Mouse (Mus musculus): ENCODE measurements around the gene Nptxr. TPM values are rescaled to one million over a fixed set of nuclear protein-coding genes. Genes with fewer than 3 reads are reported as not detected.

Nptxr gene
- total RNA-seq (2021): 1 to 10 TPM; 1.9 to 2.6 TPM
- long read RNA-seq, experiment 1, full-length matches to known transcripts: 2 of 2 reads
- long read RNA-seq, experiment 1, partial matches to known transcripts: 0 of 2 reads
- long read RNA-seq, experiment 1, other reads (novel, unspliced or antisense): 0 of 2 reads
- long read RNA-seq, experiment 2, partial matches to known transcripts: 0 of 1 reads
- long read RNA-seq, experiment 2, other reads (novel, unspliced or antisense): 1 of 1 reads

DNA sequence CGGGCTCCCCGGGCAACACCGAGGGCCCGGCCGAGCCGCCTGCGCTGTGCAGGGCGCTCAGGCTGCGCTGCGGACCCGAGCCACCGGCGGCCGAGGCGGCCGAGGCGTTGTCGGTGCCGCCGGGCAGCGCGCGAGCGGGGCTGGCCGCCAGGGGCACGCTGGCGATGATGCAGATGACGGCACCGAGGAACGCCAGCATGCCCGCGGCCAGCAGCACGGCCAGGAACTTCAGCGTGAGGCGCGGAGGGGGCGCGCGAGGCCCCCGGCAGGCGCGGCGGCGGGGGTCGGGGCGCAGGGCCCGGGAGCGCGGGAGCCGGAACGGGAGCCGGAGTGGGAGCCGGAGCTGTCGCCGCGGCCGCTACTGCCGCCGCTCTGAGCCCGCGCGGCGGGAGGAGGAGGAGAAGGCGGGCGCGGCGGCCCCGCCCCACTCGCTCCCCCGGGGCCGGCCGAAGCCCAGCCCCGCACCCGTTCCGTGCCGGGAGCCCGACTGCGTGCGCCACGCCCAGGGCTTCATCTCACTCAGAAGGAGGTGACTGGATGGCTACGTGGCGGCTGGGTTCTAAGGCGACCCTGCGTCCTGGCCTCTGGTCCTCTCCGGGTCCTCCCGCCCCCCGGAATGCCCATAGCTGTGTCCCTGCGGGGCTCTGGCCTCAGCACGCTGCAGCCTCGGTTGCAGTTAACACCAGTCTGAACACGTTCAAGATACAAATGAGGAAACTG is at the start of gene Nptxr:
TSS of gene Nptxr (minus strand) at position 415 of the 720 bp plus-strand sequence.
- intact Hi-C loops (cut with DNase I; ENCODE audit: low total_unique reads): loop anchor here (5.0 kb wide), 1 partner anchor 713 kb away; no protein-coding TSS in a partner anchor
- DNase-seq: peak; percentile 43

- no peak for DNase-seq
Observed at GRCm38 (mm10) chr15:79850143-79850542, 45.6 kb upstream of the Nptxr start.

DNA sequence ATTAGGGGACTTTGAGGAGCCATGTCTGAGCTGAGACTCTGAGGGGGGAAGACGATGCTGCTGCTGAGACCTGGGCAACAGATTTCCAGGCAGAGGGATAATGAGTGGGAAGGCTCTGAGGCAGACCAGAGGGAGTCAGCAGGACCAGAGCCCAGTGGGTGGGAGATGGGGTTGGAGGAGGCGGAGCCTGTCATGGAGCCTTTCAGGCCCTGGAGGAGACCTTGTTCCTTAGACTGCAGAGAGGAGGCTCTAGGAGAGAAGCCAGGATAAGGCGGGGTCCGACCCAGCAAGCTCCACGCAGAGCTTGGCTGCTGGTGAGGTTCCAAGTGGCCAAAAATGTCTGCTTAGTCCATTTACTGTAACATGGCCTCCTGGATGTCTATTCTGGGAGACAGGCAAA is 42.5 kb upstream of the Nptxr start:
- DNase-seq: peak; percentile 83
- intact Hi-C loops (cut with DNase I; ENCODE audit: low total_unique reads): no loop called here

More at GRCm38 (mm10) chr15:79850143-79850542, 45.6 kb upstream of the Nptxr start:
- intact Hi-C loops (cut with DNase I; ENCODE audit: low total_unique reads): no loop called here

DNA sequence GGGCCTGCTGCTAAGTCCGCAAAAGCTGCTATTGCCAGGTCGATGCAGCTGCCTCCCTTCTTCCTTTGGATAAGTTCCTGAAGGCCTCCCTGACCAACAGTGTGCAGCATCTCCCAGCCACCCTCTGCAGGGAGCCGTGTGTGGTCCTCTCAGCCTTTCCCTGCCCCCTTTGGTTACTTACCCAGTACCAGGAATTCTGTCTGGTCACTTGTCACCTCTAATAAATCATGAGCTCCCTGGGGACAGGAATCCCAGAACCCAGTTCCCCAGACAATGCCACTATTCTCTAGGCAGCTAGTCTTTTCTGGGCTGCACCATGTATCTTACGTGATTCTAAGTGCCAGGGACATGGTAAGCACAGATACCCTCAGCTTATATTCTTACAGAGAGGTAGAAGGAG is 41.4 kb upstream of the Nptxr start:
- intact Hi-C loops (cut with DNase I; ENCODE audit: low total_unique reads): no loop called here
- no peak for DNase-seq

- no peak for DNase-seq
- intact Hi-C loops (cut with DNase I; ENCODE audit: low total_unique reads): no loop called here
Observed at GRCm38 (mm10) chr15:79842985-79843384, 38.4 kb upstream of the Nptxr start.

GRCm38 (mm10) chr15:79840281-79840680 is 35.7 kb upstream of the Nptxr start:
- intact Hi-C loops (cut with DNase I; ENCODE audit: low total_unique reads): no loop called here

GRCm38 (mm10) chr15:79834881-79835260 is 30.3 kb upstream of the Nptxr start:
- no peak for DNase-seq
- intact Hi-C loops (cut with DNase I; ENCODE audit: low total_unique reads): no loop called here

More at GRCm38 (mm10) chr15:79840281-79840680, 35.7 kb upstream of the Nptxr start:
- DNase-seq: no peak

DNA sequence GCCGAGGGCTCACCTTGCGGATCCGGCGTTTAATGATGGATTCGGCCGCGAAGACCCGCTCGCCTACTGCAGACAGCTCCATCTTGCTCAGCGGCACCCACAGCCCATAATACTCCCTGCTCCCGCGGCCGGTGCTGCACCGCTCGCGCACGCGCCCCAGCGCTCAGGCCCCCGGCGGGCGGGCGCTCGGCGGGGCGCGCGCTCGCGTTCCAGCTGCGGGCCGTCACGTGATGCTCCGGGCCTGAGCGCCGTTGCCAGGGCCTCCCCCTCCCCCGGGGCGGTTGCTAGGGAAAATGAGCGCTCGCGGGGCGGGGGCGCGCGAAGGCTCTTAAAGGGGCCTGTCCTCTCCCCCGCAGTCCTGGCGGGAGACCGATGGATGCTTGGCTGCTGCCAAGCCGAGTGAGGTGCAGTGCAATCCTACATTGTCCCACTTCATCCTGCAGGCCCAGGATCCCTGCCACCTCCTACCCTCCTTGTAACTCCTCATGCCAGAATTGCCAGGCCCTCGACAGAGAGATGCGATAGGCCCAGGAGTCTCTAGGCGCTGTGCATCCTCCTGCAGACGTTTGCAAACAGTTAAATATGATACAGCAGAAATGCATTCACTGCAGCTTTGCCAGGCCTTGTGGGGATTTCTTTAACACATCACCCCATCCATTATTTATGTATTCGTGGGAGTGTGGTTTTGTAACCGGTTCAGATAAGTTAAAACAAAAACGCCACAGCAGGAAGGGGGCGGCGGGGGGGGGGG is 29.7 kb upstream of the Nptxr start, which contains the start of the genes Npcd and Cbx6:
TSS of gene Npcd (minus strand) at position 108 of the 751 bp plus-strand sequence.
TSS of gene Cbx6 (minus strand) at position 559 of the 751 bp plus-strand sequence.
- peak; percentile 98 for DNase-seq
- intact Hi-C loops (cut with DNase I; ENCODE audit: low total_unique reads): no loop called here

DNA sequence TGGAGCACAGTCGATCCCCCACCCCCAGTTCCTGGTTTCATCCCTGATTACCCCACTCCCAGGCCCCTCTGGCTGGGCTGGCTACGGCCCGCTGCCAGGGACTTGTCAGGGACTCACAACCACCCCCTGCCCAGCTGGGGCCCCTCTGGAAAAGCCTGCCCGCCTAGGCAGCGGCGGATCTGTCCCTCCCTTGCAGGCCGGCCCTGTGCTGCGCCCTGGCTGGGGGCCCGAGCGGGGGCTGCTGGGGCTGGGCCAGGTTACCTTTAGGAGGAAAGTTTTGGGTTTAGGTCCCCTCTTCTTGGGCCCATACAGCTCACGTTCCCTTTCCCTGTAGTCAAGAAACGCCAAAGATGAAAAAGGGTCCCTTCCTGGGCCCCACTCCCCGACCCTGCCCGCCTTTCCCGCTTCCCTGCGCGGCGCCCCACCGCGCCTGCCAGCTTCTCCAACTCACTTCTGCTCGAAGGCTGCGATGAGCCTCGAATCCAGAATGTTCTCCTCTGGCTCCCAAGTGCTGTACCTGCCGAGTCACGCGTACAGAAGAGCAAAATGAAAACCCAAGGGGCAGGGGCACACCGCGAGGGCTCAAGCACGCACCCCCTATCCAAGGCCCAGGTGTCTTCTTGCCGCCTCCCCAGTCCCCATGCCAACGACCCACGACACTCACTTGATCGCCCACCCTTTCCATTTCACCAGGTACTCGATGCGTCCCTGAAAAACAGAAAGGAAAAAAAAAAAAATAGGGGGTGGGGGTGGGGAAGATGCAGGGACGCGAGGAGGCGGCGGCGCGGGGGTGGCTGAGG is 28.9 kb upstream of the Nptxr start:
- peak; percentile 54 for DNase-seq
- intact Hi-C loops (cut with DNase I; ENCODE audit: low total_unique reads): loop anchor here (2.0 kb wide), 1 partner anchor 49 kb away; no protein-coding TSS in a partner anchor

DNA sequence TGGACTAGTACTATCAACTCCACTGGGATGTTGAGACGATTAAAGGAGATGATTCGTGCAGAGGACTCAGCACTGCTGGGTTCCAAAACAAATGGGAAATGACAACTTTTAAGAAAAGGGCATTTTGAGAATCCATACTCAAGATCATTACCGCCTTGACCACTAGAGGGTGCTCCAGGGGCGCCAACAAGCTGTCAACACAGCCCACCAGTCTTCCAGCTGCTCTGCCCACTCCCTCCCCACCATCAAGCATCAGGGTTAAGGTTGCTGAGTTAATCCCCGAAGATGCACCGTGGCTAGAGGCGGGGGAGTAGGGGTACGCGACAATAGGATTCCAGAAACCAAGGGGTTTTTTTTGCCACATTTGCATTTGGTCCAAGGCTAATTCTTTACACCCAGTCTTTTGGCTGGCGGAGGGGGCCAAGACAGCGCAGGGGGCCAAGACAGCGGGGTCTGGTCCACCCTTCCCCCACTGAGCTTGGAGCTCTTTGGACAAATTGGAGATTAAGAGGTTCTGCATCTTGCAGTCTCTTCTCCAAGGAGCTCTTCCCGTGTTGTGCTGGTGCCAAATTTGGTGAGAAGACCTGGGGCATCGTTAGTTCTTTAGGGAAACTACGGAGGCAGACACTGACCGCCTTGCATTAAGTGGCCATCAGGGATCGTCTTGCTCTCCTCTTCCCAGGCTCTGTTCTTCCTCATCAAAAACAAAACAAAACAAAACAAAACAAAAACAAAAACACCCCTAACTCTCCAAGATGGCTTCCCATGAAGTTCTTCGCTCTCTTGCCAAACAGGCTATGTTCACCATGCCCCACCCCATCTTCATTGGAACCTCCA is 27.7 kb upstream of the Nptxr start:
- DNase-seq: peak; percentile 77
- intact Hi-C loops (cut with DNase I; ENCODE audit: low total_unique reads): loop anchor here (2.0 kb wide), 1 partner anchor 51 kb away; no protein-coding TSS in a partner anchor

GRCm38 (mm10) chr15:79830388-79830787 is 25.8 kb upstream of the Nptxr start:
- peak; percentile 70 for DNase-seq
- intact Hi-C loops (cut with DNase I; ENCODE audit: low total_unique reads): no loop called here

DNA sequence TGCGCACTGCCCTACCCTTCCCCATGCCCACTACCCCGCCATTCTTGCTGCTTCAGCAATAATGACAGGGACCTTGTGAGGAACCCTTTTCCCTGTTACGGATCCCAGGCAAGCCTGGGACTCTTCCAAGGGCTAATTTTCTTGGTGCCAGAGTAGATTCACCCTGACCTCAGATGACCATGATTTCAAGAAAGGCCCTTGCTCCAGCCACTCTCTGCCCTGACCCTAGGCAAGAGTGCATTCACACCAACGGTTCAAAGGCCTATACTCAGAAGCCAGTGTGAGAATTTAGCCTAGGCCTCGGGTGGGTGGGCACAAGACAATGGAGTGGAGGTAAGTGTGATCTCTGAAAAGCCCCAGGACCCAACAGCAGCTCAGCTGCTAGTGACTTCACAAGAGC is 24.9 kb upstream of the Nptxr start:
- intact Hi-C loops (cut with DNase I; ENCODE audit: low total_unique reads): no loop called here
- DNase-seq: no peak

DNA sequence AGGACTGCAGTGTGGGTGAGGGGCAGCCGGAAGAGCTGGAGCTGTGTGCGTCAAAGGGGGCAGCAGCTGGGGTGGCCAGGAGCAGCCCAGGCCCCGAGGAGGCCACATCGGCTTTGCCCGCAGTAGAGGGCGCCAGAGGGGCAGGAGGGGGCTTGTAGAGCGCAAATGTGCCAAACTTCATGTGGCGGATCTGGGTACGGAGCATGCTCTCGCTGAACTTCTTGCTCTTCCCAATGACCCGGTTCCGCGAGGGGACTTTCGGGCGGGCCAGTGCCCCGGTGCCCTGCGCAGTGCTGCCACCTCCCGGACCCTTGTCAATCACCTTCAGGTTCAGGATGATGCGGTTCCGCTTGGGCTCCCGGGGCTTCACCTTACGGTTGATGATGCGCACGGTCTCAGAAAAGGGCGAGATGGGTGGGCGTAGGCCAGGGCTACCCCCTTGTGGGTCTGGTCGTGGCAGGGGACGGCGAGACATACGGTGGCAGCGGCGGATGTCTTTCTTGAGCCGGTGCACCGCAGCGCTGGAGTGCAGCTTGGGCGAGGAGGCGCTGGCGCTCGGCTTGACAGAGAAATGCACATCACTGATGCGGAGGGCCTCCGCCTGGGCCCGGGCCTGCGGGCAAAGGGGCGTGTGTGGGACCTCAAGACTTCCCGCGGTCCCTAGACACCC is 23.9 kb upstream of the Nptxr start:
- intact Hi-C loops (cut with DNase I; ENCODE audit: low total_unique reads): no loop called here
- DNase-seq: peak; percentile 50

DNA sequence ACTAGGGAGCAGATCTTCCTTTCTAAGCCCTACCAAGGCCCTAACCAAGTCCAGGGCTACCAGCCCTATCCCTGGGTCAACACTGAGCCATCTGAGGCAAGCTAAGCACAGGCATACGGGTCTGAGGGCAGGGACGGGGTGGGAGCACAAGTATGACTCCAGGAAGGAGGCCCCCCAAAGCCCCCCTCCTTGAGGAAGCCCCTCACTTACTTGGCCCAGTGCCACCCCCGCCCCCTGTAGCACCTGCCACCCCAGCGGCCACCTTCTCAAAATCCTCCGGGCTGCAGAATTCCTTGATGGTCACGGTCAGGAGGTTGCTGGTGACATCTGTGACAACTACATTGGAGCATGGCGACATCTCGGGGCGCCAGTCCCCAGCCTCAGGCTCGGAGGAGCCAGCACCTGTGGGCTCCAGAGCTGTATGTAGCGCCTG is 23.2 kb upstream of the Nptxr start:
- DNase-seq: no peak
- intact Hi-C loops (cut with DNase I; ENCODE audit: low total_unique reads): no loop called here

DNA sequence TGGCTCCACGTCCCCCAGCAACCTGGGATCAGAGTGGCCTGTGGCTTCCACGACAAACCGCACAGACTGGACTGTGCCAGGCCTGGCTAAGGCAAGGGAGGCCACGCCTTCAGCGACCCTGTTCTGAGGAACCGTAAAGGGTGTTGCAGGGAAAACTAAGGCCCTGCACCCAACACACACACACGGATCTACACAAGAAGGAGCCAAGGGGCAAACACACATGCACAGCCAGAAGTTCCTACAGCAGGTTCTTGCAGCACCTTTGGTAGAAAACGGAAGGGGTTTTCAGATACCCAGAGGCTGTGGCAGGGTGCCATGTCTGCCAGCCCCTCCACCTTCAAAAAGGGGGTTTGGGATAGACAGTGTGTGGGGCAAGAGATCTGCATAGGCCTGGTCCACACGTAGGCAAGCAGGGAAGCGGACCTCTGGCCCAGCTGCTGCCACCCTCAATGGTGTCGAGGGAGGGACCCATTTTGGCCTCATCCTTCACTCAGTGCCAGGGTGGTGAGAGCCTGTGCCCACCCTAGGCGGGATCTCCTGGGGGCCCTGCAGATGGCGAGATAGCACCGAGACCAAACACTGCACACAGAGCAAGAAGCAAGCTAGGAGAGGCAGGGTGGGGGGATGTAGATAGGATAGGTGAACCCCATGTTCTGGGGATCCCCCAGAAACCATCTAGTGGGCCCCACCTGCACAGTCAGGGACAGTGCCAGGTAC is 22.7 kb upstream of the Nptxr start:
- intact Hi-C loops (cut with DNase I; ENCODE audit: low total_unique reads): no loop called here
- no peak for DNase-seq

GRCm38 (mm10) chr15:79826221-79826935 is 21.8 kb upstream of the Nptxr start:
- DNase-seq: no peak
- intact Hi-C loops (cut with DNase I; ENCODE audit: low total_unique reads): no loop called here

All from gastrocnemius, postnatal 14 days (tissue).